11 mouse cellular contexts compared by ENCODE assay signal in genomic region chr8:104042434-104042833, GRCm38 (mm10). TPM values are rescaled to one million over a fixed set of nuclear protein-coding genes. Genes with fewer than 3 reads are reported as not detected.
DNase-seq lines count a peak whose midpoint lies in the region; ATAC-seq lines count a peak whose summit lies in the region.
"Had no signal": no experiment of that assay in that cellular context is flagged by ENCODE, and none has a peak within 500 bp of the region (broad histone marks: within the 10 kb centered on the region; RNA-seq: fewer than 3 reads in every experiment).

No protein-coding gene starts in this region.

- intact Hi-C loops in left cerebral cortex, postnatal 36 days (cut with DNase I) = no loop called here

- no peak overlapping the region for H3K4me3 ChIP-seq in heart, embryonic 16.5 days (ENCODE audit: low read length)
- no peak overlapping the region for H3K4me3 ChIP-seq in embryonic facial prominence, embryonic 14.5 days (ENCODE audit: low read depth, low read length)
- H3K4me3 ChIP-seq in megakaryocyte, embryonic 14.5 days (replicated peaks) = peak overlapping the region; percentile 81
- H3K4me3 ChIP-seq: kidney, embryonic 15.5 days had no signal

- DNase-seq in heart, adult 11 months = no peak
- DNase-seq in embryonic facial prominence, embryonic 14.5 days (ENCODE audit: low spot score) = peak; percentile 59
- no peak for DNase-seq in adrenal gland, adult 18-20 months (ENCODE audit: low spot score in 2 of 2)
- no peak for DNase-seq in left cerebral cortex, postnatal 36 days (ENCODE audit: low spot score in 2 of 2)

- no peaks in the 10 kb centered on the region; the same call in 1 of the 2 replicates for H3K4me1 ChIP-seq in heart, embryonic 16.5 days (ENCODE audit: control insufficient read depth, insufficient read depth, low read length)
- peaks cover 24% of the 10 kb centered on the region for H3K4me1 ChIP-seq in embryonic facial prominence, embryonic 14.5 days (ENCODE audit: control insufficient read depth, insufficient read depth, low read length)
- peaks cover 30% of the 10 kb centered on the region for H3K4me1 ChIP-seq in megakaryocyte, embryonic 14.5 days

- ATAC-seq in heart, embryonic 16.5 days (replicated peaks; ENCODE audit: extremely low read depth, insufficient read depth, low FRiP score) = peak; percentile 68
- ATAC-seq in CD4-positive, CD25-positive, alpha-beta regulatory T cell, adult 4 months = peak; percentile 63
- ATAC-seq in embryonic facial prominence, embryonic 14.5 days (ENCODE audit: low read depth) = 0 out of 2 replicates have a peak, but pooled peaks have one; percentile 24
- ATAC-seq in erythroblast, adult 5-6 weeks (replicated peaks; ENCODE audit: low FRiP score, poor library complexity, severe bottlenecking) = no peak
- ATAC-seq: forebrain, embryonic 14.5 days had no signal

- 12% methylated on average over 8 of the region's 8 CpGs for WGBS in heart, embryonic 16.5 days
- WGBS in embryonic facial prominence, embryonic 14.5 days = 24% methylated on average over 8 of the region's 8 CpGs

- no peak overlapping the region for H3K9ac ChIP-seq in heart, embryonic 16.5 days (ENCODE audit: low read length)
- H3K9ac ChIP-seq in embryonic facial prominence, embryonic 14.5 days (ENCODE audit: low read depth, low read length) = no peak overlapping the region
- H3K9ac ChIP-seq: kidney, embryonic 15.5 days; liver, embryonic 14.5 days had no signal

- no peaks in the 10 kb centered on the region for H3K27me3 ChIP-seq in heart, embryonic 16.5 days (ENCODE audit: control insufficient read depth, insufficient read depth, low read length)
- no peaks in the 10 kb centered on the region for H3K27me3 ChIP-seq in embryonic facial prominence, embryonic 14.5 days (replicated peaks; ENCODE audit: control insufficient read depth, insufficient read depth, low read length)
- peaks cover 2% of the 10 kb centered on the region for H3K27me3 ChIP-seq in megakaryocyte, embryonic 14.5 days (replicated peaks)
- H3K27me3 ChIP-seq: kidney, embryonic 15.5 days had no signal

- no peaks in the 10 kb centered on the region; the same call in 1 of the 2 replicates for H3K9me3 ChIP-seq in heart, embryonic 16.5 days (replicated peaks; ENCODE audit: control insufficient read depth, low read length)
- no peaks in the 10 kb centered on the region for H3K9me3 ChIP-seq in embryonic facial prominence, embryonic 14.5 days (ENCODE audit: control insufficient read depth, low read length)
- H3K9me3 ChIP-seq in megakaryocyte, embryonic 14.5 days = peaks cover 7% of the 10 kb centered on the region
- H3K9me3 ChIP-seq: kidney, embryonic 15.5 days had no signal

- H3K27ac ChIP-seq in heart, embryonic 16.5 days (ENCODE audit: low read length) = no peak overlapping the region
- H3K27ac ChIP-seq in embryonic facial prominence, embryonic 14.5 days (replicated peaks; ENCODE audit: low read depth, low read length) = no peak overlapping the region
- H3K27ac ChIP-seq: kidney, embryonic 15.5 days; liver, embryonic 14.5 days had no signal

- H3K4me2 ChIP-seq in heart, embryonic 16.5 days (ENCODE audit: low read depth, low read length) = peak overlapping the region; percentile 15; the same call in 1 of the 2 replicates
- 0 out of 2 replicates have a peak overlapping the region, but pooled peaks have one; percentile 23 for H3K4me2 ChIP-seq in embryonic facial prominence, embryonic 14.5 days (ENCODE audit: low read depth, low read length)
- H3K4me2 ChIP-seq: kidney, embryonic 15.5 days had no signal

- no peaks in the 10 kb centered on the region for H3K36me3 ChIP-seq in heart, embryonic 16.5 days (ENCODE audit: control insufficient read depth, insufficient read depth)
- H3K36me3 ChIP-seq in embryonic facial prominence, embryonic 14.5 days (ENCODE audit: control insufficient read depth, insufficient read depth, low read length) = no peaks in the 10 kb centered on the region
- no peaks in the 10 kb centered on the region for H3K36me3 ChIP-seq in megakaryocyte, embryonic 14.5 days (replicated peaks; ENCODE audit: low read length)
- H3K36me3 ChIP-seq: kidney, embryonic 15.5 days had no signal

RNA-seq across cellular contexts. Expression of gene Cdh5, which starts 59.0 kb away (rescaled TPM):
- polyA plus RNA-seq in heart, embryonic 16.5 days (2015; fragmentation: Nextera tagmentation; extraction: Ambion mirVana) = 48.8 and 51.0 TPM in 2 replicates
- not detected for polyA plus RNA-seq in CD4-positive, CD25-positive, alpha-beta regulatory T cell, adult 4 months (2017; shearing (Covaris generic))
- polyA plus RNA-seq in embryonic facial prominence, embryonic 14.5 days (2014; fragmentation: Nextera tagmentation; extraction: Ambion mirVana) = 43.0 and 46.2 TPM in 2 replicates
- 0.41 TPM in 2 replicates for polyA plus RNA-seq in megakaryocyte, embryonic 14.5 days (2012; ENCODE audit: insufficient read depth, low replicate concordance)
- not detected in 2 replicates for total RNA-seq in erythroblast, adult 5-6 weeks (2015; ENCODE audit: low replicate concordance)
- not detected in 2 replicates for total RNA-seq in erythroblast, adult 5-6 weeks (2017; ENCODE audit: low replicate concordance)
- 10 to 100 TPM; 33.9 to 41.2 TPM for total RNA-seq in adrenal gland, adult 18-20 months (2021)
- total RNA-seq in left cerebral cortex, postnatal 36 days (2021) = 10 to 100 TPM; 10.4 to 11.6 TPM

Comparison
In these comparisons a context has a peak if more than half of its experiments do, and no peak if none do; other contexts are left out.
1. RNA of gene Cdh5, which starts 59.0 kb away (polyA plus RNA-seq): 48.8 to 51.0 TPM in heart, embryonic 16.5 days and 43.0 to 46.2 TPM in embryonic facial prominence, embryonic 14.5 days; 0.41 TPM in megakaryocyte, embryonic 14.5 days and not detected in CD4-positive, CD25-positive, alpha-beta regulatory T cell, adult 4 months; every median in the first group is over 10 times any median in the second.